Mouse (Mus musculus) spleen, adult 2 months (tissue): ENCODE results near the gene Commd9.

Experiments
- CTCF ChIP-seq: fragments of 200-500 bp; IDR thresholded peaks from 2 replicates; pipeline ENCODE4 v1.5.1; 2011; ENCODE audit warnings: mild to moderate bottlenecking, inconsistent platforms; ENCODE audit not compliant: insufficient read depth, insufficient read length, insufficient replicate concordance; ENCODE audit errors: extremely low read depth
- POLR2A ChIP-seq: fragments of 200-500 bp; IDR thresholded peaks from 2 replicates; pipeline ENCODE4 v1.6.1; 2011; ENCODE audit warnings: low read depth, low read length, inconsistent platforms

GRCm38 (mm10) chr2:101894126-101894525, 8.1 kb downstream of the Commd9 start:
- no peak for TF ChIP-seq CTCF
- TF ChIP-seq POLR2A, result no peak
